Mouse (Mus musculus): ENCODE measurements around the gene Itgb1bp1.

Gene Itgb1bp1

GRCm38 (mm10) chr12:21301324-21301723 lies 15.2 kb upstream of the Itgb1bp1 start:
- DNase-seq (ENCODE audit: low spot score): no peak

- no peak for DNase-seq (ENCODE audit: low spot score)
Measured at GRCm38 (mm10) chr12:21298856-21299255, 12.8 kb upstream of the Itgb1bp1 start.

- DNase-seq (ENCODE audit: low spot score): no peak
Measured at GRCm38 (mm10) chr12:21289651-21290050, 3.6 kb upstream of the Itgb1bp1 start.

GRCm38 (mm10) chr12:21288716-21289395 lies 2.8 kb upstream of the Itgb1bp1 start:
- DNase-seq (ENCODE audit: low spot score): no peak

DNA sequence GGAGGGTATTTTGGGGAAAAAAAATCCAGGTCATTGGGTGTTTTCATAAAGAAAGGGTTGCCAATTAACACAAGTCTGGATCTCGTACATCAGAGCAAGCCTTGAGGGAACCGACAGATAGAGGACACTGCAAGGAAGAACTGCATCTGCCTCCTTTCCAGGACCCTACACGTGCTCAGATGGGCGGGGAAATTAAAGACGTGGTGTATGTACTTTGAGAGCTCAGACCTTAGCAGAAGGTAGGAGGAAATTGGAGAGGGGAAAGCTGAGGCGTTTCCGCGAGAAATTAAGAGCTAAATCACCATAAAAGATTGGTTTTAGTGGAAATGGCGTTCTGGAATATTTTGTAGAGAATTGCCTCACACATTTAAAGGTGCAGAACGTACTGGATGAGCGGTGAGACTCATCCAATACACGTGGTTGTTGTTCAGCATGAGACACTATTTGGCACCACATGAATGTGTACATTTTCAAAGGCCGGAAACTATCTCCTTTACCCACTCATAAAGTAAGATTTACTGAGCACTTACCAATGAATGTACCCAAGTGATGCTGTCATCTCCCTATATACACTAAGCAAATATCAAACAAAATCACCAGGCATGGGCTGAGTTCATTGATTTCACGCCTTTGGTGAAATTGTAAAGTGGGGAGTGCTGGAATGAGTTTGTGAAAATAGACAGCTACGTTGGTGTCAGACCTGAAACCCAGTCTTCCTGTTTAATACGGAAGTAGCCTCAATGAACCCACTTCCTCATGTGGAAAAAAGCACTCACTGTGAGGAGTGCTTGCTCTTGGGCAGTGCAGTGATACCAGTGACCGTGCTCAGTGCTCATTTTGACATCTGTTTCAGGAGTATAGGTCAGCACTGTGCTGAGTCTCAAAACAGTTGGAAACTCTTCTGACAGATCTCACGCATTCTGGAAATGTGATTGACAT lies 897 bp upstream of the Itgb1bp1 start:
- no peak for DNase-seq (ENCODE audit: low spot score)

GRCm38 (mm10) chr12:21285508-21286242 lies 409 bp downstream of the Itgb1bp1 start:
- no peak for DNase-seq (ENCODE audit: low spot score)

DNA sequence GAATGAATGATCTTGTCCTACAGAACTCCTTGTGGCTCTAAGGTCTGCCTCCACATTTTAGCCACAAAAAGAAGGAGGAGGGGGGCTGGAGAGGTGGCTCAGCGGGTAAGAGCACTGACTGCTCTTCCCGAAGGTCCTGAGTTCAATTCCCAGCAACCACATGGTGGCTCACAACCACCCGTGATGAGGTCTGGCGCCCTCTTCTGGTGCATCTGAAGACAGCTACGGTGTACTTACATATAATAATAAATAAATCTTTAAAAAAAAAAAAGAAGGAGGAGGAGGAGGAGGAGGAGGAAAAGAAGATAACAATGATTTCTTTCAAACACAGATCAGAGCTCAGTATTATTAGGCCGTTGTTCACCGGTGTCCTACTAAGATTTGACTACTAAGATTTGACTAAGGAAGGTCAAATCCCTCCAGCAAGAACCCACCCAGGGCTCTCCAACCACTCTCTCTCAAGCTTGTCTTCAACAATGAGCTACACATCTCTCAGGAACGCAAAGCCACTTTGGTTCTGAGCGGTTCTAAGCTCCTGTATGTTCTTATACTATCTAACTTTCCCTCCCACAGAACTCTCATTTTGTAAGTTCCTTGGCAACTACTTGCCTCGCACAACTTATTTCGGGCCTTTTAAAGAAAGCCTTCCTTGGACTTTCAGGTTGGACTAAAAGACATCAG lies 1.2 kb downstream of the Itgb1bp1 start, which contains the start of gene Cpsf3:
Gene Cpsf3 (plus strand): TSS at position 631 of the 681 bp plus-strand sequence.
- no peak for DNase-seq (ENCODE audit: low spot score)

DNA sequence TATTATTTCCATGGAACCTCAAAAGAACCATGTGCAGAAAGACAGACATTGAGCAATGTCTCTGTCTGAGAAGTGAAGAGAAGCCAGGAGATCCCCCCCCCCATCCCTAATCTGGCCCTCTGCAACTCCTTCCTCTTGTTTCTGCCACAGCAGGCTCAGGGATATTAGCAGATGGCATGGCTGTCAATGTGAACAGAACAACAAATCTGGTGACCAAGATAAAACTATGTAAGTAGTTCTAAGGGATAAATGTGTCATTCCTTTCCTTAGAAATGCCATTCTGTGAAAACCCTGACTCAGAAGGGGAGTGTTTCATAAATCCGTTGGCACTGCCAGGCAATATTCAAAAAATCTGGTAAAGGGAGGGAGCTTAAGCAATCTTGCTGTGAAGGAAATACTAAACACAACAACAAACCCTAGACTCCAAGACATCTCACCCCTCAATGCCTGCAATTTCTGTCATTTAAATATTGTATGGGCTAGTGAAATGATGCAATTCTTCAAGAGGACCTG lies 8.7 kb downstream of the Itgb1bp1 start:
- no peak for DNase-seq (ENCODE audit: low spot score)

GRCm38 (mm10) chr12:21274446-21274845 lies 11.6 kb downstream of the Itgb1bp1 start:
- DNase-seq (ENCODE audit: low spot score): no peak

- DNase-seq (ENCODE audit: low spot score): no peak
Measured at GRCm38 (mm10) chr12:21268083-21268616, 17.9 kb downstream of the Itgb1bp1 start.

- no peak for DNase-seq (ENCODE audit: low spot score)
Measured at GRCm38 (mm10) chr12:21266784-21267098, 19.3 kb downstream of the Itgb1bp1 start.

GRCm38 (mm10) chr12:21265946-21266783 lies 19.9 kb downstream of the Itgb1bp1 start:
- DNase-seq (ENCODE audit: low spot score): peak; percentile 89

DNA sequence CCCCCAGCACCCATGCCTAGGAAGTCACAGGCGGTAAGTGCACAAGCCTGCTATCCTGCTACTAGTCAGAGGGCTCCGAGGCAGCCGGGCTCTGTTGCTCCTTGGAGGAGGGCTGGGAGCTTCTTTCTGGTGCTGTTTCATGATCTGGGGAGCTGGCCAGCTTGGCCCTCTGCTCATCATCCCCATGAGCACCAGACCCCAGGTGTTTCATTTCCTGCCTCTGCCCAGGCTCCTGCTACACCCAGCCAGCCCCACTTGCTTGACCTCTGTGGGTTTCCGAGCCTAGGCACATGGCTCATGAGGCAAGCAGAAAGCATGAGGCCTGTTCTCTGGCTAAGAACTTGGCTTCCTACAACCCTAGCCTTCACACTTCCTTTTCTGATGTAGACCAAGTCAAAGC lies 20.6 kb downstream of the Itgb1bp1 start:
- no peak for DNase-seq (ENCODE audit: low spot score)

DNA sequence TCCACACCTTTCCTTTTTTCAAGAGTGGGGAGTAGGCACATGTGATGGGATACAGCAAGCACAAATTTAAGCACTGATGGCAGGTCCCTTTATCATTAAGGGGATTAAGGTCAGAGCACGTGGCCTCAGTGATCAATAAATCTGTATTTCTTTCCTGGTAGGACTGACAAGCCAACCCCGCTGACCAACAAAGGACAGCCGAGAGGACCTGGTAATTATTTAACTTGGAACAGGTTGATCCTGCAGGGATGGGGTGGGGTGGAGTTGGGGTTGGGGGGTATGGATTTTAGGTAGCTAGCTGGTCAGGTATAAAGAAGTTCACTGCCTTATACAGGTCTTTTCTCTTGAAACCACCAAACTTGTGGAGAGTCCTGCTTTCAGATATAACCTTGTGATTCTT lies 21.1 kb downstream of the Itgb1bp1 start:
- no peak for DNase-seq (ENCODE audit: low spot score)

GRCm38 (mm10) chr12:21264241-21264640 lies 21.8 kb downstream of the Itgb1bp1 start:
- DNase-seq (ENCODE audit: low spot score): no peak

DNA sequence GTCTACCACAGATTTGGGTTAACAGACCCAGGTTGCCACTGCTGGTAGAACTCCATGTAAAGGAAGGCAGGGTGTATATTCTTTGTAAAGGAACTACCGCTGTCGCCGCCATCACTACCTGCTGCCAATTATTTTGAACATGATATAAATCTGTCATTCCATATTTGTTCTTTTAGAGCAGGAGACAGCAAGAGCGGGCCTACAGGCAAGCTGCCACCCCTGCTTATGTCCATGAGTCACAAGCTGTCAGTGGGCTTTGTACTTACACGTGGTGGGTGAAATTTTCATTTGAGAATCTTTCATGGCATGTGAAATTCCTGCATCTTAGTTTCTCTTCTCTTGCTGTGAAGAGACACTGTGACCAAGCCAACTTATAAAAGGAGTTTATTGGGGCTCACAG lies 22.8 kb downstream of the Itgb1bp1 start:
- DNase-seq (ENCODE audit: low spot score): no peak

GRCm38 (mm10) chr12:21261521-21261920 lies 24.6 kb downstream of the Itgb1bp1 start:
- DNase-seq (ENCODE audit: low spot score): no peak

GRCm38 (mm10) chr12:21260494-21261256 lies 25.4 kb downstream of the Itgb1bp1 start:
- DNase-seq (ENCODE audit: low spot score): no peak

- no peak for DNase-seq (ENCODE audit: low spot score)
Measured at GRCm38 (mm10) chr12:21247711-21248392, 38.2 kb downstream of the Itgb1bp1 start.
